Mouse (Mus musculus): ENCODE data around the gene Tacc2.

Gene Tacc2

GRCm38 (mm10) chr7:130766411-130767170, 189.4 kb downstream of the Tacc2 start:
- in situ Hi-C loops (cut with MboI, MseI) = no loop called here

GRCm38 (mm10) chr7:130768151-130768550, 190.9 kb downstream of the Tacc2 start:
- in situ Hi-C loops (cut with MboI, MseI) = no loop called here

- in situ Hi-C loops (cut with MboI, MseI) = loop anchor here (5.0 kb wide), 1 partner anchor 157 kb away; no protein-coding TSS in a partner anchor
Measured at GRCm38 (mm10) chr7:130770707-130771106, 193.5 kb downstream of the Tacc2 start.

- in situ Hi-C loops (cut with MboI, MseI) = loop anchor here (5.0 kb wide), 1 partner anchor 154 kb away; no protein-coding TSS in a partner anchor
Measured at GRCm38 (mm10) chr7:130773171-130773830, 196.1 kb downstream of the Tacc2 start.

- in situ Hi-C loops (cut with MboI, MseI) = loop anchor here (5.0 kb wide), 1 partner anchor 153 kb away; no protein-coding TSS in a partner anchor
Measured at GRCm38 (mm10) chr7:130773914-130774630, 196.8 kb downstream of the Tacc2 start, which contains the start of gene Btbd16. Btbd16 (plus strand) TSS chr7:130774069.

- in situ Hi-C loops (cut with MboI, MseI) = loop anchor here (10.0 kb wide), 1 partner anchor 294 kb away; no protein-coding TSS in a partner anchor
Measured at GRCm38 (mm10) chr7:130780866-130781419, 203.7 kb downstream of the Tacc2 start.

GRCm38 (mm10) chr7:130782501-130783050, 205.3 kb downstream of the Tacc2 start:
- in situ Hi-C loops (cut with MboI, MseI) = loop anchor here (10.0 kb wide), 1 partner anchor 292 kb away; no protein-coding TSS in a partner anchor

- in situ Hi-C loops (cut with MboI, MseI) = loop anchor here (10.0 kb wide), 1 partner anchor 289 kb away; no protein-coding TSS in a partner anchor
Measured at GRCm38 (mm10) chr7:130785923-130786575, 208.8 kb downstream of the Tacc2 start.

GRCm38 (mm10) chr7:130786708-130787107, 209.5 kb downstream of the Tacc2 start:
- in situ Hi-C loops (cut with MboI, MseI) = loop anchor here (10.0 kb wide), 1 partner anchor 288 kb away; no protein-coding TSS in a partner anchor

- in situ Hi-C loops (cut with MboI, MseI) = loop anchor here (10.0 kb wide), 1 partner anchor 287 kb away; no protein-coding TSS in a partner anchor
Measured at GRCm38 (mm10) chr7:130787537-130787936, 210.3 kb downstream of the Tacc2 start.

GRCm38 (mm10) chr7:130788950-130789349, 211.7 kb downstream of the Tacc2 start:
- in situ Hi-C loops (cut with MboI, MseI) = loop anchor here (10.0 kb wide), 1 partner anchor 286 kb away; no protein-coding TSS in a partner anchor

GRCm38 (mm10) chr7:130789456-130789855, 212.2 kb downstream of the Tacc2 start:
- in situ Hi-C loops (cut with MboI, MseI) = loop anchor here (10.0 kb wide), 1 partner anchor 285 kb away; no protein-coding TSS in a partner anchor

- in situ Hi-C loops (cut with MboI, MseI) = no loop called here
Measured at GRCm38 (mm10) chr7:130793671-130794070, 216.4 kb downstream of the Tacc2 start.

- in situ Hi-C loops (cut with MboI, MseI) = no loop called here
Measured at GRCm38 (mm10) chr7:130796786-130797185, 219.5 kb downstream of the Tacc2 start.

- in situ Hi-C loops (cut with MboI, MseI) = no loop called here
Measured at GRCm38 (mm10) chr7:130797524-130797923, 220.3 kb downstream of the Tacc2 start.

- in situ Hi-C loops (cut with MboI, MseI) = no loop called here
Measured at GRCm38 (mm10) chr7:130799418-130799817, 222.2 kb downstream of the Tacc2 start.

GRCm38 (mm10) chr7:130800681-130801080, 223.4 kb downstream of the Tacc2 start:
- in situ Hi-C loops (cut with MboI, MseI) = no loop called here

GRCm38 (mm10) chr7:130801811-130802210, 224.6 kb downstream of the Tacc2 start:
- in situ Hi-C loops (cut with MboI, MseI) = no loop called here

GRCm38 (mm10) chr7:130803251-130803825, 226.1 kb downstream of the Tacc2 start:
- in situ Hi-C loops (cut with MboI, MseI) = no loop called here

- in situ Hi-C loops (cut with MboI, MseI) = no loop called here
Measured at GRCm38 (mm10) chr7:130804991-130805390, 227.8 kb downstream of the Tacc2 start.

All from T-helper 1 cell (primary cell).